Mouse (Mus musculus): ENCODE measurements around the gene Pms2.

DNA sequence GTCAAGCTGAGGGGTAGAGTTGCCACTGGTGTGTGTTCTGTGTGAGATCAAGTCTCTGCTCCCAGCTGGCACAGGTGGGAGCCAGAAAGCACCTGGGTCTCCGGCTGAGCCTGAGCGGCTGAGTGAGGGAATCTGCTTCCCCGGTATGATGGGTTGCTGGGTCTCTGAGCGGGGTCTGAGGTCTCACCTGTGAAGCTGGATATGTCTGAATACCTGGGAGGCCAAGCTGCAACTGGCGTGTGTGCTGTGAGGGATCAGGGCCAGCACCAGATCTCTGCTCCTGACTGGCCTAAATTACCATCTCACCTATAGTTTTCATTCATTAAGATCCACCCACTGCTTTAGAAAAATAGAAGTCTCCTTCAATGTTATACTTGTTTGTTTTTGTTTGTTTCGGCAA lies 47.3 kb downstream of the Pms2 start:
- no peak for TF ChIP-seq CTCF (IDR thresholded peaks at IDR 0.05; ENCODE audit: low read depth)
- TF ChIP-seq EP300 (IDR thresholded peaks at IDR 0.05; ENCODE audit: low read depth): no peak
